Mouse (Mus musculus) stomach, postnatal 0 days (tissue): Measurements from ENCODE around the gene Fsip1.
"Not testable (repeated sequence)": the region's sequence is repeated elsewhere in the genome, so short reads cannot be mapped to it uniquely, and the experiment has no call there.

ENCODE experiments used
- CTCF ChIP-seq: IDR thresholded peaks from 2 replicates; pipeline ENCODE4 v1.5.1; 2016; ENCODE audit warnings: antibody characterized with exemption, low read depth, mild to moderate bottlenecking, moderate library complexity
- EP300 ChIP-seq: optimal IDR thresholded peaks from 2 replicates; pipeline ENCODE3; 2016; ENCODE audit warnings: antibody characterized with exemption

DNA sequence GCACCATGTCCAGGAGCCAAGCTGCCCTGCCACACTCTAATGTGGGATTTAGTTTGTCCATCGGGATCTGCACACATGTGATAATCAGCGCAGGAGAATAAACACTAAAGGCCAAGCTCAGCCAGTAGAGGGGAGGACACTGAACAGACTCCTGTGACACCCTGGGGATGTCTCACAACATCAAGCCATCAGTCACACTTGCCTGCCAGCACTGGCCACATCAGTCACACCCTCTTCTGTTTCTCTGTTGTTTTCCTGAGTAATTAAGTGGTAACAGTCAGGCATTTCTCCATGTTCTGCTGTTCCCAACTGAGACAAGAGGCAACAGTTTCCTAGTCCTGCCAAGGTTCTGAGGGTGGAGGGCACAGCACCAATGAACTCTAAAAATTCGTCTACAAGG lies 109.0 kb downstream of the Fsip1 start:
- not testable (repeated sequence) for TF ChIP-seq CTCF, EP300
